Mouse (Mus musculus): ENCODE data around the gene Krt87.

DNA sequence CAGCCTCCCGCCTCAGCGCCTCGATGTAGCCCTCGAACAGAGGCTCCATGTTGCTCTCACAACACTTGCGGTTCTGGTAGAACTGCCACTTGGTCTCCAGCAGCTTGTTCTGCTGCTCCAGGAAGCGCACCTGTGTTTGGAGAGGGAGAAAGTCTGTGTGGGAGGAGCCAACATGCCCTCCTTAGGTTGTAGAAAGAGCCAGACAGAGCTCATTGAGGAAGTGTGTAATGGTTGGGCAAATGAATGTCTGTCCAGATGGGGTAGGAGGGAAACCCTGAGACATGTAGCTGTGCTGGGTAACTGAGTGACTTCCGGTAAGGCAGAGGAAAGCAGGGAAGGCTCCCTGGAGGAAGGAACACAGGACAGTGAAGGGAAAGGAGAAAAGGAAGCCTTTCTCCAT is 2.0 kb downstream of the Krt87 start:
- no peak for TF ChIP-seq GATA1 (IDR thresholded peaks at IDR 0.05; ENCODE audit: low read depth, low read length)
- TF ChIP-seq USF1 (IDR thresholded peaks at IDR 0.05; ENCODE audit: low read depth, low read length), result no peak
- no peak for TF ChIP-seq ETS1 (IDR thresholded peaks at IDR 0.05; ENCODE audit: low read depth, low read length)
- TF ChIP-seq NRF1 (IDR thresholded peaks at IDR 0.05; ENCODE audit: insufficient read depth, low read depth, low read length, poor library complexity, severe bottlenecking), result no peak
- TF ChIP-seq ELF1 (IDR thresholded peaks at IDR 0.05; ENCODE audit: low read depth, low read length), result no peak
- TF ChIP-seq MAX (IDR thresholded peaks at IDR 0.05; ENCODE audit: low read length), result no peak

All from MEL (cell line).